Mouse (Mus musculus): ENCODE measurements around the gene Unc5cl.

DNA sequence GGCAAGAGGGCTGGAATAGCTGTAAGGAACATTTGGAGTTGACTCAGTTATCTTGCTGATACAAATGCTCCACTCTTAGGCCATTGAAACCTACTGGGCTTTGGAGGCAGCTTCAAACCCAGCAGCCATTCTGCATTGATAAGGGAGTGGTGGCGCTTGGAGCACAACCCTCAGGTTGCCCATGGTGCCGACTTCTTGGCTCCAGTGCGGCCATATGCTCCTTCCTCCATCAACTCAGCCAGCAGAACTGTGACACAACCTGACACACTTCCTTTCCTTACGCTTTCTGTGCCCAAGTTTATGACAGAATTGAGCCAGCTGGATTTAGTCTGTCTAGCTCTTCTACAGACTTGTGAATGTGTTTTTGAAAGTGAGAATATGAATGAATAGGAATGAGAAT lies 47.5 kb upstream of the Unc5cl start:
- TF ChIP-seq CTCF (IDR thresholded peaks at IDR 0.05) (no peak), EP300 (IDR thresholded peaks at IDR 0.05) (no peak)

Data from lung, postnatal 0 days (tissue).